Mouse (Mus musculus): ENCODE measurements around the gene Gm4498.
"Not testable (repeated sequence)": the region's sequence is repeated elsewhere in the genome, so short reads cannot be mapped to it uniquely, and the experiment has no call there.

Gm4498 gene

DNA sequence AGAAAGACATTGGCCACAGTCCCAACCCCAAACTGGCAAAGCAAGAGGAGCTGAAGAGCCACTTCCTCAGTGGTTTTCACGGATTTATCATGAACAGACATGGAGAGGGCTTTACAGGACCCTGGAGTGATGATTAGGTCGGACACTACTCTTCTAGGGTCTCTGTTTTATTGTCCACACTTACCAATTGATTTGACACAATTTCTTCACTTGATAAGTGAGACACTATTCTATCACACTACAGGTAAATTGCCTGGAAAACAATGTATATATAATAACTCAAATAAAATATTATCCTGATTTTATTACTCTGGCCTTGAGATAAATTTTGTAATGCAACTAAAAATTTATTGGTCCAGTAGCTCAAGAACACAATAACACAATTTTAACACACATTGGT, at the start of gene Gm4498:
Gene Gm4498 (minus strand): TSS at position 101 of the 400 bp plus-strand sequence.
- H3K27me3 ChIP-seq (ENCODE audit: insufficient read depth, low read length); H3K36me3 ChIP-seq (ENCODE audit: insufficient read depth, low read length): not testable (repeated sequence)

DNA sequence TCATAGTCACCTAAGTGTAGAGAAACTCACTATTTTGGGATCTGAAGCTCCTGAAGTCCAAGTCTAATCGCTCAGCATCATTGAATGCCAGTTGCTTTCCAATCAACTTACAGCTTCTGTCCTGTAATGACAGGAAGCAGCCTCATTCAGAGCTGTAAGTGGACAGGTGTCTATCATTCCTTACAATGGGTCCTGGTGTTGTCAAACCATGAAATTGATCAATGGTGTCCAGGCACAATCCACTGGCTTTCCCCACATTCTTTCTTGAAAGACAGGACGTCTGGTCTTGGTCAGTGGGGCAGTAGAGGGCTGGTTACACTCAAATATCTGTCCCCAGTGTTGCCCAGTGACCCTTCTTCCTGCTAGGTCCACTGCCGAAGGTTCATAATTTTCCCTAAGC, 29.1 kb upstream of the Gm4498 start, which contains the start of gene Gm5890:
Gene Gm5890 (minus strand): TSS at position 101 of the 400 bp plus-strand sequence.
- not testable (repeated sequence) for H3K36me3 ChIP-seq (ENCODE audit: insufficient read depth, low read length); H3K4me1 ChIP-seq (replicated peaks; ENCODE audit: low read depth, low read length); H3K9me3 ChIP-seq (ENCODE audit: low read length); H3K4me3 ChIP-seq (replicated peaks; ENCODE audit: low read length); H3K27me3 ChIP-seq (ENCODE audit: insufficient read depth, low read length)

More for the DNA sequence above, at the start of gene Gm4498:
- H3K4me3 ChIP-seq (replicated peaks; ENCODE audit: low read length); H3K4me1 ChIP-seq (replicated peaks; ENCODE audit: low read depth, low read length); H3K9me3 ChIP-seq (ENCODE audit: low read length): not testable (repeated sequence)

DNA sequence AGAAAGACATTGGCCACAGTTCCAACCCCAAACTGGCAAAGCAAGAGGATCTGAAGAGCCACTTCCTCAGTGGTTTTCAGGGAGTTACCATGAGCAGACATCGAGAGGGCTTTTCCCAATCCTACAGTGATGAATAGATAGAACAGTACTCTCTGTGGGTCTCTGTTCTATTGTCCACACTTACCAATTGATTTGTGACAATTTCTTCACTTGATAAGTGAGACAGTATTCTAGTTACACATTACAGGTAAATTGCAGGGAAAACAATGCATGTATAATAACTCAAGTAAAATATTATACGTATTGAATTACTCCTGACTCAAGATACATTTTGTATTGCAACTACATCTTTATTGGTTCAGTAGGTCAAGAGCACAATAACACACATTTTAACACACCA, 28.1 kb downstream of the Gm4498 start, which contains the start of gene Gm6164:
Gene Gm6164 (minus strand): TSS at position 101 of the 400 bp plus-strand sequence.
- H3K4me3 ChIP-seq (replicated peaks; ENCODE audit: low read length); H3K4me1 ChIP-seq (replicated peaks; ENCODE audit: low read depth, low read length); H3K27me3 ChIP-seq (ENCODE audit: insufficient read depth, low read length); H3K36me3 ChIP-seq (ENCODE audit: insufficient read depth, low read length); H3K9me3 ChIP-seq (ENCODE audit: low read length): not testable (repeated sequence)

DNA sequence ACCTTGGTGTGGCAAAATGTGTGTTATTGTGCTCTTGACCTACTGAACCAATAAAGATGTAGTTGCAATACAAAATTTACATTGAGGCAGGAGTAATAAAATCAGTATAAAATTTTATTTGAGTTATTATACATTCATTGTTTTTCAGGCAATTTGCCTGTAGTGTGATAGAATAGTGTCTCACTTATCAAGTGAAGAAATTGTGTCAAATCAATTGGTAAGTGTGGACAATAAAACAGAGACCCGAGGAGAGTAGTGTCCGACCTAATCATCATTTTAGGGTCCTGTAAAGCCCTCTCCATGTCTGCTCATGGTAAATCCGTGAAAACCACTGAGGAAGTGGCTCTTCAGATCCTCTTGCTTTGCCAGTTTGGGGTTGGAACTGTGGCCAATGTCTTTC, 40.2 kb downstream of the Gm4498 start, which contains the start of gene Vmn1r95:
Gene Vmn1r95 (plus strand): TSS at position 301 of the 400 bp plus-strand sequence.
- H3K36me3 ChIP-seq (ENCODE audit: insufficient read depth, low read length); H3K9me3 ChIP-seq (ENCODE audit: low read length); H3K4me1 ChIP-seq (replicated peaks; ENCODE audit: low read depth, low read length); H3K27me3 ChIP-seq (ENCODE audit: insufficient read depth, low read length); H3K4me3 ChIP-seq (replicated peaks; ENCODE audit: low read length): not testable (repeated sequence)
